Mouse (Mus musculus) hindbrain, embryonic 14.5 days (tissue): ENCODE results near the gene Ppef2. TPM values are rescaled to one million over a fixed set of nuclear protein-coding genes. Genes with fewer than 3 reads are reported as not detected.

ENCODE experiments used
- ATAC-seq: fragments of 200-750 bp; cut with Nextera tagmentation; 2 replicates; pipeline ENCODE4 v1.8.0; 2017; ENCODE audit warnings: moderate number of reproducible peaks, mild to moderate bottlenecking, moderate TSS enrichment, moderate library complexity; ENCODE audit not compliant: low FRiP score
- DNase-seq: peaks from one replicate; pipeline ENCODE4 v3.0.0-alpha.2; 2015; ENCODE audit warnings: low spot score
- H3K27ac ChIP-seq: fragments of 300-500 bp; sonication (generic); 2 replicates; pipeline ENCODE4 v1.5.1; 2014; ENCODE audit warnings: mild to moderate bottlenecking, moderate library complexity
- H3K27me3 ChIP-seq: fragments of 300-500 bp; sonication (generic); 2 replicates; pipeline ENCODE4 v1.6.1; 2014; ENCODE audit warnings: mild to moderate bottlenecking, low read length, mixed read lengths; ENCODE audit not compliant: control insufficient read depth, insufficient read depth
- H3K36me3 ChIP-seq: fragments of 300-500 bp; sonication (generic); replicated peaks from 2 replicates; pipeline ENCODE4 v1.6.1; 2014; ENCODE audit not compliant: control insufficient read depth, insufficient read depth
- H3K4me1 ChIP-seq: fragments of 300-500 bp; sonication (generic); replicated peaks from 2 replicates; pipeline ENCODE4 v1.6.1; 2014; ENCODE audit warnings: antibody characterized with exemption, low read length, mixed read lengths; ENCODE audit not compliant: control insufficient read depth, insufficient read depth
- H3K4me2 ChIP-seq: fragments of 300-500 bp; sonication (generic); replicated peaks from 2 replicates; pipeline ENCODE4 v1.6.1; 2014; ENCODE audit warnings: mild to moderate bottlenecking, moderate library complexity
- H3K4me3 ChIP-seq: fragments of 300-500 bp; sonication (generic); replicated peaks from 2 replicates; pipeline ENCODE4 v1.5.1; 2014; ENCODE audit warnings: mild to moderate bottlenecking, low read length
- H3K9ac ChIP-seq: fragments of 300-500 bp; sonication (generic); 2 replicates; pipeline ENCODE4 v1.6.1; 2014
- H3K9me3 ChIP-seq: fragments of 300-500 bp; sonication (generic); 2 replicates; pipeline ENCODE4 v1.6.1; 2016; ENCODE audit warnings: low read length; ENCODE audit not compliant: control insufficient read depth
- WGBS: fragments of 180-500 bp; shearing (Covaris S2); extraction: QIAGEN DNeasy Blood & Tissue Kit; methylation state at CpG from one replicate; pipeline ENCODE4 v1.1.7; 2014; 5-methylcytosine and 5-hydroxymethylcytosine counted together
- polyA plus RNA-seq: library from polyadenylated mRNA; unstranded; fragments of >200 nt; fragmentation: Nextera tagmentation; extraction: Ambion mirVana; gene quantifications from 2 replicates; pipeline ENCODE4 v1.2.1, GENCODE M21; 2014

The Ppef2 gene
- 0.34 and 0.84 TPM in 2 replicates for polyA plus RNA-seq

- DNase-seq (no peak), ATAC-seq (no peak)
- 22% methylated on average over 6 of the region's 6 CpGs for WGBS
- H3K27me3 ChIP-seq = no peaks in the 10 kb centered on the region
- H3K9me3 ChIP-seq = no peaks in the 10 kb centered on the region
- H3K36me3 ChIP-seq = no peaks in the 10 kb centered on the region
- H3K27ac ChIP-seq = no peak within 1 kb of the TSS
- no peak within 1 kb of the TSS for H3K4me2 ChIP-seq
- H3K4me3 ChIP-seq = no peak within 1 kb of the TSS
- no peaks in the 10 kb centered on the region for H3K4me1 ChIP-seq
- no peak within 1 kb of the TSS for H3K9ac ChIP-seq
Observed at GRCm38 (mm10) chr5:92256218-92256617, at the start of gene Ppef2. Gene Ppef2, minus strand, starts transcription at chr5:92256278.

DNA sequence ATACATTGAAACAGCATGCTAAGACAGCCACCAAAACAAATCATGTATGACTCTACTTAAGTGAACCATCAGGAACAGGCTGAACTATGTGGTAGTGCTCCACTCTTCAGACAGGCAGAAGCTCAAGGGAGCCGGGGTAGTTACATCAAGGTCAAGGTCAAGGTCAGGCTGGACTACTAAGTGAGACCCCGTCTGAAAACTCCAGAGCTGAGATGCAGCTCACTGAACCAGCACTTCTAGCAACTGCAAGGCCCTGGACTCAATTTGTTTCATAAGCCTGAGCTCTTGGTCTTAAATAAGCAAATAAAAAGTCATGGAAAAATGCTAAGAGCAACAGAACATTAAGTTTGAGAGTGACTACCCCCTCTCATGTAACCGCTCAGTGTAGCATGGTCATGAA is 48.2 kb upstream of the Ppef2 start:
- H3K9me3 ChIP-seq = no peaks in the 10 kb centered on the region
- H3K4me2 ChIP-seq = no peak overlapping the region
- no peak overlapping the region for H3K4me3 ChIP-seq
- no peak overlapping the region for H3K9ac ChIP-seq
- no peak overlapping the region for H3K27ac ChIP-seq
- WGBS = 89% methylated on average over 3 of the region's 3 CpGs
- no peak for ATAC-seq
- DNase-seq = no peak
- H3K36me3 ChIP-seq = peaks cover 72% of the 10 kb centered on the region
- H3K4me1 ChIP-seq = peaks cover 10% of the 10 kb centered on the region
- 0 out of 2 replicates have a peak, but pooled peaks cover 1% of the 10 kb centered on the region for H3K27me3 ChIP-seq

- H3K36me3 ChIP-seq = peaks cover 89% of the 10 kb centered on the region
- H3K4me1 ChIP-seq = no peaks in the 10 kb centered on the region
- ATAC-seq (no peak), DNase-seq (no peak)
- no peak overlapping the region for H3K9ac ChIP-seq
- 94% methylated on average over 13 of the region's 13 CpGs for WGBS
- H3K4me3 ChIP-seq = no peak overlapping the region
- H3K27ac ChIP-seq = no peak overlapping the region
- no peaks in the 10 kb centered on the region for H3K9me3 ChIP-seq
- no peak overlapping the region for H3K4me2 ChIP-seq
- no peaks in the 10 kb centered on the region for H3K27me3 ChIP-seq
Observed at GRCm38 (mm10) chr5:92302149-92302840, 46.2 kb upstream of the Ppef2 start.

DNA sequence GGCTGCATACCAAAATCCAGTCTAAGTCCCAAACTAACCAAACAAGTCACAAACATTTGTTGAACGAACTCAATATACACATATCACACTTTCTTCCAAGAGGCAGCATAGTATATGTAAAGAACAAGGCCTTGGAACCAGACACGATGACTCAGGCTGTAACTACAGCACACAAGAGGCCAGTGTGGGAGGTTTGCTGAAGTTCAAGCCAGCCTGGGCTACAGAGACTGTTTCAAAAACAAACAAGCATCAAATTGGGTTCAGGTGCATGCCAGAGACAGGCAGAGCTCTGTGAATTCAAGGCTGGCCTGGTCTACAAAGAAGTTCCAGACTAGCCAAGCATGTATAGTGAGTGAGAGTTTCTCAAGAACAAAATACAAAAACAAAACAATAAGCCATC is 38.4 kb upstream of the Ppef2 start:
- ATAC-seq (no peak), DNase-seq (no peak)
- H3K9ac ChIP-seq = no peak overlapping the region
- H3K27me3 ChIP-seq = no peaks in the 10 kb centered on the region
- no peaks in the 10 kb centered on the region for H3K4me1 ChIP-seq
- no peak overlapping the region for H3K4me2 ChIP-seq
- H3K4me3 ChIP-seq = no peak overlapping the region
- WGBS = 85% methylated on average over 2 of the region's 2 CpGs
- peaks cover 96% of the 10 kb centered on the region for H3K36me3 ChIP-seq
- H3K27ac ChIP-seq = no peak overlapping the region
- no peaks in the 10 kb centered on the region for H3K9me3 ChIP-seq

GRCm38 (mm10) chr5:92291652-92292414 is 35.8 kb upstream of the Ppef2 start:
- Histone ChIP-seq H3K4me1 (no peaks in the 10 kb centered on the region), H3K36me3 (peaks cover 98% of the 10 kb centered on the region), H3K4me2 (no peak overlapping the region), H3K27me3 (no peaks in the 10 kb centered on the region), H3K9ac (no peak overlapping the region), H3K4me3 (no peak overlapping the region), H3K9me3 (no peaks in the 10 kb centered on the region), H3K27ac (no peak overlapping the region)
- 97% methylated on average over 6 of the region's 6 CpGs for WGBS
- ATAC-seq (no peak), DNase-seq (no peak)

GRCm38 (mm10) chr5:92287840-92288239 is 31.8 kb upstream of the Ppef2 start:
- 90% methylated on average over 6 of the region's 6 CpGs for WGBS
- Histone ChIP-seq H3K9me3 (no peaks in the 10 kb centered on the region), H3K4me1 (no peaks in the 10 kb centered on the region), H3K27ac (no peak overlapping the region), H3K36me3 (peaks cover 79% of the 10 kb centered on the region), H3K27me3 (no peaks in the 10 kb centered on the region), H3K4me3 (no peak overlapping the region), H3K9ac (no peak overlapping the region), H3K4me2 (no peak overlapping the region)
- no peak for ATAC-seq
- DNase-seq = no peak

GRCm38 (mm10) chr5:92283107-92283506 is 27.0 kb upstream of the Ppef2 start:
- peaks cover 6% of the 10 kb centered on the region for H3K4me1 ChIP-seq
- ATAC-seq (no peak), DNase-seq (no peak)
- H3K4me2 ChIP-seq = no peak overlapping the region
- no peak overlapping the region for H3K4me3 ChIP-seq
- H3K9ac ChIP-seq = no peak overlapping the region
- peaks cover 34% of the 10 kb centered on the region for H3K36me3 ChIP-seq
- H3K27ac ChIP-seq = no peak overlapping the region
- no peaks in the 10 kb centered on the region for H3K9me3 ChIP-seq
- H3K27me3 ChIP-seq = no peaks in the 10 kb centered on the region
- WGBS = 81% methylated on average over 3 of the region's 3 CpGs

- Histone ChIP-seq H3K4me1 (peaks cover 6% of the 10 kb centered on the region), H3K4me2 (no peak overlapping the region), H3K9me3 (no peaks in the 10 kb centered on the region), H3K27ac (no peak overlapping the region), H3K36me3 (peaks cover 28% of the 10 kb centered on the region), H3K27me3 (no peaks in the 10 kb centered on the region), H3K4me3 (no peak overlapping the region), H3K9ac (no peak overlapping the region)
- no peak for ATAC-seq
- DNase-seq = no peak
- 75% methylated on average over 4 of the region's 4 CpGs for WGBS
Observed at GRCm38 (mm10) chr5:92282571-92282970, 26.5 kb upstream of the Ppef2 start.

DNA sequence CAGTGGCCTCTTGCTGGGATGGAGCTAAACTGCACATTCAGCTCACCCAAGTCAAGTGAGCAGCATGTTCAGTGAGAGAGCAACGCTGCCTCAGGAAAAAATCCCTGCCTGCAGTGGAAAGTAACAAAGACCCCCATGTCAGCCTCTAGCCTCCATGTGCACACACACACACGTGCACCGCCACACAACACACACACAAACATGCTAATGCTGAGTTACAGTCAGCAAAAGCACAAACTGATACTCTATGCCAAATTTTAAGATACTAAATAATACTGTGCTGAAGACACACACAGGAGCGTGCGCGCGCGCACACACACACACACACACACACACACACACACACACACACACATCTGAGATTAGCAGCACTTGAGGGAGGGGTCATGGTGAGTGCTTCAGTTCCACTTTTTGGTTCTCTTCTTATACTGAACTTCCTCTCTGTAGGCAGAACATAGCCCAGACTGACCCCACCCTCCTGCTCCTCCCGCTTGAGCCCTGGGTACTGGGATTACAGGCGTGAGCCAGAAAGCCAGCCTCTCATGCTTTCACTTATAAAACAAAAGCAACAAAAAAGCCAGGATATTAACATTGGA is 23.0 kb upstream of the Ppef2 start:
- ATAC-seq = no peak
- 81% methylated on average over 10 of the region's 10 CpGs for WGBS
- Histone ChIP-seq H3K4me1 (peaks cover 6% of the 10 kb centered on the region), H3K4me2 (no peak overlapping the region), H3K9ac (0 out of 2 replicates have a peak overlapping the region, but pooled peaks have one; percentile 63), H3K27me3 (no peaks in the 10 kb centered on the region), H3K36me3 (0 out of 2 replicates have a peak, but pooled peaks cover 3% of the 10 kb centered on the region), H3K27ac (no peak overlapping the region), H3K4me3 (no peak overlapping the region), H3K9me3 (no peaks in the 10 kb centered on the region)
- DNase-seq = no peak
